Mouse (Mus musculus): ENCODE measurements around the gene Rheb. TPM values are rescaled to one million over a fixed set of nuclear protein-coding genes. Genes with fewer than 3 reads are reported as not detected.

Gene Rheb
- total RNA-seq (2017) = 87.8 to 119 TPM (median 116 TPM) in 3 replicates

DNA sequence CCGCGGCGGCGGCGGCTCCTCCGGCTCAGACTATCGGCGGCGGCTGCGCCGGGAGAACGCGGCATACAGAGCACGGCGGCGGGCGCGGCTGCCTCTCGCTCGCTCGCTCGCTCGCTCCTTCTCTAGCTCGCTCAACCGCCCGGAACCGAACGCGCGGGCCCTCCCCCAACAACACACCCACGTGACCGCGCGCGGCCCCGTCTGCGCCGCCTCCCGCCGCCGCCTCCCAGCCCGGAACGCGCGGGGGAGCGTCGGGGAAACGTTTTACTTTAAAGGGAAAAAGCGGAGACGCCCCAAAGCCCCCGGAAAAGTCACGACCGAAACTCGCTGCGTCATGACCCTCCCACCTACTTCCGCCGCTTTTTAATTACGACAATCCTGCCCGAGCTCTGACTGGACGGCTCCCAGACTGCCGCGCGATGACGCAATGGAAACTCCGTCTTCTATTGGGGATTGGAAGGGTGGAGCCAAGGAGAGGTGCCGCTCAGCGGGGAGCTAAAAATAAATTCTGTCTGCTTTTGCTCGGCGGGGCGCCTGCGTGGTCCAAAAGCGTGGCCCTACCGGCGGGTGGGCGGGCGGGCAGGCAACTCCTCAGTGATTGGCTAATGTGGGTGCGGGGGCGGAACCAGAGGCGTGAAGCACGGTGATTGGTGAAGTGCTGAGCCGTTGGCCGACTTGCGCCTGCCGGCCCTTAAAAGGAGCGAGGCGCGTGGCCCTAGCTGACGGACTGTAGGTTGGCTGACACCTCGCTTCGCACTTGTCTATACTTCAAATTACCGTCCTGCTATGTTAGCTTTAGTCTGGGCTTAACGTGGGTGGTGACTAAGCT lies at the start of gene Rheb:
Gene Rheb, minus strand, starts transcription at position 351 of the 829 bp plus-strand sequence.
- ATAC-seq (replicated peaks; ENCODE audit: insufficient number of reproducible peaks, low FRiP score, low TSS enrichment, poor library complexity, severe bottlenecking) = peak; percentile 87

GRCm38 (mm10) chr5:24889860-24890259 lies 47.4 kb upstream of the Rheb start:
- ATAC-seq (replicated peaks; ENCODE audit: insufficient number of reproducible peaks, low FRiP score, low TSS enrichment, poor library complexity, severe bottlenecking) = no peak

DNA sequence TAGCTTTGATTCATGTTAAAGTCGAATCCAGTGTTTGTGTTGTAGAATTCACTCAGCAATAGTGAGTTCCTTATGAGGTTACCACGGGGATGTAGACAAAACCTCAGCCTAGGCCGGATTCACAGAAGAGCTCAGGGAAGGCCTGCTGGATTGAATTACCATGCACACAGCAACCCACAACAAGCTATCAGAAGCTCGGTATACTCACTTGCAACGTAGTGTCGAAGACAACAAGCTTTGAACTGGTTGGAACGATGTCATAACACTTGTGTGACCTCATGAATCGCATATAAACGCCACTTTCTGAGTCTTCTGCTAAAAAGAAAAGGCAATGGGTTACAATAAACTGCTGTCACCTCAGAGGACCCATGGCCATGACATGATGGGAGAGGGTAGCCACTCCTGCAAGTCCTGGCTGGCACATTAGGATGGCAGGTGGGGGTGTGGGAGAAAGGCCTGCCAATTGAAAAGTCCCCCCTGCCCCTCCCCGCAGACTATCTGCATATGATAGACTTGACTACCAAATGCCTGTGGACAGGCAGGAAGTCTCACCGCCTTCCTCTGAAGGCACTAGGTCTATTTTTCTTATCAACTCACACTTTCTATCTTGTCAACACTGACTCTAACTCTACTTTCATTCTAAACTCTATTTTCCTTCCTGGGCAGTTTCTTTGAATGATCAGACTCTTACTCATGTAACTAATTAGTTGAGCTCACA lies 46.6 kb upstream of the Rheb start:
- ATAC-seq (replicated peaks; ENCODE audit: insufficient number of reproducible peaks, low FRiP score, low TSS enrichment, poor library complexity, severe bottlenecking) = no peak

- no peak for ATAC-seq (replicated peaks; ENCODE audit: insufficient number of reproducible peaks, low FRiP score, low TSS enrichment, poor library complexity, severe bottlenecking)
Observed at GRCm38 (mm10) chr5:24887271-24887670, 44.8 kb upstream of the Rheb start.

DNA sequence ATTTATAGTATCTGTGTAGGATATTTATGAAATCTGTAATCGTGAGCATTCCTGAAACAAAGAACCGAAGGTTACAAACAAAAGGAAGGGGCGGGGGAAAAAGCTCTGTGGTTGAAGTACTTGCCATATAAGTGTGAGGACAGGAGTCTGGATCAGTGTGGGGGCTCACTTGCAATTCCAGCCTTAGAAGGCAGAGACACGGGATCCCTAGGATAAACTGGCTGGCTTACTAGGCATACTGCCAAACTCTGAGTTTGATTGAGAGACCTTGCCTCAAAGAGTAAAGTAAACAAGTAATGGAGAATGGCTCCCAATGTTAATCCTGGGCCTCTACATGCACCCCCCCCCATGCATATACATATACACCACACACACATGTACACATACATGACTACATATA lies 36.3 kb upstream of the Rheb start:
- no peak for ATAC-seq (replicated peaks; ENCODE audit: insufficient number of reproducible peaks, low FRiP score, low TSS enrichment, poor library complexity, severe bottlenecking)

DNA sequence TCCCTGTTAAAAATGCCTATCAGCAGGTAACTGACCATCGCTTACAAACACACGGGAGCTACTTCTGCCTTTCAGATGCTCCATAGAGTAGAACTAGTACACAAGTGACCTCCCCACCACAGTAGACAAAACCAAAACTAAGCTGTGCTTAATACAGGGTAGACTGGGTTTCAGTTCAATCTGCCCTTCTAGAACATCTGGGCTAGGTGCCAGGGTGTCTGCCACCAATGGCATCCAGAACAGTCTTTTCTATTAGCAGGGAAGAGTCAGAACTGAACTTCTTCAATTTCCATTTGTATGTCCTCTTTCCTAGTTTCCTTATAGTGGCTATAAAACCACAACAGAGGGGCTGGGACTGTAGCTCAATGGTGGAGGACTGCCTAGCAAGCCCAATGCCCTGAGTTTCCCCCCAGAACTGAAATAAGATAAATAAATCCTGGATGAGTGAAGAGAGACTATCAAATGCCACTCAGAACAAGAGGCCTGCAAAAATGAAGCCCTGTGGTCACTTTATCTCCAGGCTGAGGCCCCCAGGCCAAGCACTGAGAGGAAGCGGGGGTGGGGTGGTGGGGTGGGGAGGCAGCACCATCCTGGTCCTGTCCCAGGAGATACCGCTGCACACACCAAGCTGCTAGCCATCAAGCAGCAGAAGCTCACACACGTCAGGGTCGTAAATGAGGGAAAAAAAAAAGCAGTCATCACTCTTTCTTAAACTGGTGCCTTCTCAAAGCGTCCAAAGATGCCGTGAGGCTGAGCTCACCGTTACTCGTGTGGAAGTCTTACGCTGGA lies 35.6 kb upstream of the Rheb start:
- ATAC-seq (replicated peaks; ENCODE audit: insufficient number of reproducible peaks, low FRiP score, low TSS enrichment, poor library complexity, severe bottlenecking) = no peak

DNA sequence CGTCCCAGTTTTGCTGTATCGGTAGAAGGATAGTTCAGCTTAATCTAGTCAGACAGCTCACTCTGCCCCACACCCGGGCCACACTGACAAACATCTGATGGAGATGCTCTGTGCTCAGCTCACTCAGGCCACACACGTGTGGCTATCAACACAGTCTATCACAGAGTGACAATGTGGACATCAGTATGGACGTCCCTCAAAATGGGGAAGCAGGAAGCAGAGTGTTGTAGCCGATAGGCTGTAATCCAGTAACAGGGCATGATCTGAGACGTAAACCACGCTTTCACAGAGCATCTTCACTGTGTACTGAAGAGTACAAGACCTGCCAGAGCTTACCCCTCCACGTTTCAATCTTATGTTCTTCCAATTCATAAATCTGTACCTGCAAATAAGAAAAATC lies 34.2 kb upstream of the Rheb start:
- no peak for ATAC-seq (replicated peaks; ENCODE audit: insufficient number of reproducible peaks, low FRiP score, low TSS enrichment, poor library complexity, severe bottlenecking)

- no peak for ATAC-seq (replicated peaks; ENCODE audit: insufficient number of reproducible peaks, low FRiP score, low TSS enrichment, poor library complexity, severe bottlenecking)
Observed at GRCm38 (mm10) chr5:24874111-24874510, 31.7 kb upstream of the Rheb start.

GRCm38 (mm10) chr5:24873221-24873620 lies 30.8 kb upstream of the Rheb start:
- no peak for ATAC-seq (replicated peaks; ENCODE audit: insufficient number of reproducible peaks, low FRiP score, low TSS enrichment, poor library complexity, severe bottlenecking)

- ATAC-seq (replicated peaks; ENCODE audit: insufficient number of reproducible peaks, low FRiP score, low TSS enrichment, poor library complexity, severe bottlenecking) = no peak
Observed at GRCm38 (mm10) chr5:24871276-24871675, 28.9 kb upstream of the Rheb start.

GRCm38 (mm10) chr5:24869796-24870289 lies 27.4 kb upstream of the Rheb start:
- ATAC-seq (replicated peaks; ENCODE audit: insufficient number of reproducible peaks, low FRiP score, low TSS enrichment, poor library complexity, severe bottlenecking) = no peak

DNA sequence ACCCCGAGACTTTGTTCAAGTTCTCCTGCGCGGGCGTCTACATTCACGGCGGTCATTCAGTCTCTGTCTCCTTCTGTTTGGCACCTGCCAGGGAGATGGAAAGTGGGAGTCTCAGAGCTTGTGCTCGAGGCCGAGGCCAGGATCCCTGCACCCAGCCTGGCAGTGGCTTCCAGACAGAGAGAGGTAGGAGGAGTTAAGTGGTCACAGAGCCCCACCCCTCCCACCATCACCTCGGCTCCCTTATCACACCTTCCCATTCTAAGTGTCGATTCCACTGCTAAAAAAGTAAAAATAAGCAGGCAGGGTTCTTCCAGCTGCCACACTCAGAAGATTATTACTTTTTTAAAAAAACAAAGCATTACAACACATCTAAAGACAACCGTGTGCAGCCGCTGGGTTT lies 21.4 kb upstream of the Rheb start:
- ATAC-seq (replicated peaks; ENCODE audit: insufficient number of reproducible peaks, low FRiP score, low TSS enrichment, poor library complexity, severe bottlenecking) = no peak

DNA sequence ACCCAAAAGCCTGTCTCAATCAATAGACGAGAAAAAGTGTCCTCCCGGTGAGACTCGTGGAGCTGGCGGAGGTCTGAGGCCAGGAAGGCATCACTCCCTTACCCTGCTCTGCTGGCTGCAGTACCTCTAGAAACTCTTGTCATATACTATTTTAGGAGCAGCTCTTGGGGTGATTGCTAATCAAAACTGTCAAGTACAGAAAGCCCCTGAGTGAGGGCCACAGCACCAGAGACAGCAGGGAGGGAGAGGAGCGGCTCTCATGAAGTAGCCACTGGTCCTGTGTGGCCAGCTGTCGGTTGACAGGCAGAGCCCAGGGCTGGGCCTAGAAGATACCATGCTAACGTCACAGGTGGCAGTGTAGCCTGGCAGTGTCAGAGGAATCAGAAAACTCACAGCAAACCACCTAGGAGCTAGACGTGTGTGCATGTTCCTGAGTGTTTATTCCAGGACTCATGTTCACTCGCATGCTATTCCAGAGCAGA lies 19.1 kb upstream of the Rheb start:
- ATAC-seq (replicated peaks; ENCODE audit: insufficient number of reproducible peaks, low FRiP score, low TSS enrichment, poor library complexity, severe bottlenecking) = no peak

- ATAC-seq (replicated peaks; ENCODE audit: insufficient number of reproducible peaks, low FRiP score, low TSS enrichment, poor library complexity, severe bottlenecking) = no peak
Observed at GRCm38 (mm10) chr5:24860635-24861448, 18.4 kb upstream of the Rheb start.

- no peak for ATAC-seq (replicated peaks; ENCODE audit: insufficient number of reproducible peaks, low FRiP score, low TSS enrichment, poor library complexity, severe bottlenecking)
Observed at GRCm38 (mm10) chr5:24859771-24860540, 17.5 kb upstream of the Rheb start.

DNA sequence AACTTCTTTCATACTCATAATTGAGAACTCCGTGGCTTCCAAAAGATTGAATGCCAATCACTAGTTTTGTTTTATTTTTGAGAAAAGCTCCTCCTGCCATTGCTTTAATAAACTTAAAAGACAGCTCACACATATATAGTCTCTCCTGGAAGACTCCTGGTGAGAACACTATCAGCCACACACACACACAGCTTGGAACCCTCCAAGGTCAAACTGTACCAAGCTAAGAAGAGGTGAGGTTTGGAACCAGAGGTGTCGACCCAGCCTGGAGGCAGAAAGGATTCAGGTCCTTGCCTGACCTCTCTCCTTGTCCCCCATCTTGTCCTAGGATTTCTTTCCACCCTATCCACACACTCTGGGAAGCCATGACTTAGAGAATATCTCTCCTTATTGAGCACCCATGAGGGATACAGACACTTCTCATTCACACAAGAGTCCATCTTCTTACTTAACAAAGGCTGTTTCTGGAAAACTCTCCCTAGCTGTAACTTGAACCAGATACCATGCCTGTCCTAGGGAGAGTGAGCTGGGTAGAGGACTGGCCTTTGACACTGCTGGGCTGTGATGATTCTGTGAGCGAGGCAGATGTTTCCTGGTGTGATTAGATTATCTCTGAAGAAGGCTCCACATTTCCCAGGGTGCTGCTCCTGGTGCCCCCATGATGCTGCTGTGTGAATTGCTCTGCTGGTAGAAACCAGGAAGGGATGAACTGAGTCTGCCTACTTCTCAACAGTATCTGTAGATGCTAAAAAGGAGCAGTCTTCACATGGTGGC lies 12.6 kb upstream of the Rheb start:
- ATAC-seq (replicated peaks; ENCODE audit: insufficient number of reproducible peaks, low FRiP score, low TSS enrichment, poor library complexity, severe bottlenecking) = no peak

DNA sequence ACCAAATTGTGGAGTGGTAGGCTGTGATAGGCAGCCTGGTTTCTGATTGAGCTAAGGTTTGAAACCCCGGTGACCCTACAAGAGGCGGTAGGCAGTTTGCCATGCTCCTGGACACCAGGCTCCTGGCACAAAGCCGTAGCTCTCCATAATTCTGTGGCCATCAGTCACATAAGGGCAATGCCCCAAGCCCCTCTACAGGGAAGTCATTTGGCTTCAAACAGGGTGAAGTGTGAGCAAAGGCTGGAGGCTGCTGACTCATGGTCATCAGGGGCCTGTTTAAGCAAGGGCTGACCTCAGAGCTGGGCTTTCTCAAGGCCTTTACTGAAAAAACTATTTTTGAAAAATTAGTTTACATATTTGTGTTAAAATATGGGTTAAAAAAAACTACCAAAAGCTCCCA lies 11.8 kb upstream of the Rheb start:
- no peak for ATAC-seq (replicated peaks; ENCODE audit: insufficient number of reproducible peaks, low FRiP score, low TSS enrichment, poor library complexity, severe bottlenecking)

Measured in monocyte, adult 5-6 weeks (primary cell).